Mouse (Mus musculus): ENCODE data around the gene Hsp90ab1. TPM values are rescaled to one million over a fixed set of nuclear protein-coding genes. Genes with fewer than 3 reads are reported as not detected.

Gene Hsp90ab1
- polyA plus RNA-seq, 1 experiment: 635 TPM

GRCm38 (mm10) chr17:45557998-45558862 is 14.8 kb downstream of the Hsp90ab1 start:
- DNase-seq (ENCODE audit: low spot score): no peak

GRCm38 (mm10) chr17:45557246-45557824 is 15.7 kb downstream of the Hsp90ab1 start:
- DNase-seq (ENCODE audit: low spot score): no peak

- DNase-seq (ENCODE audit: low spot score): no peak
These were observed 16.4 kb downstream of the Hsp90ab1 start for GRCm38 (mm10) chr17:45556514-45557245.

- DNase-seq (ENCODE audit: low spot score): no peak
These were observed 17.0 kb downstream of the Hsp90ab1 start for GRCm38 (mm10) chr17:45556107-45556489.

- DNase-seq (ENCODE audit: low spot score): peak; percentile 84
These were observed 17.5 kb downstream of the Hsp90ab1 start, which contains the start of gene Nfkbie for GRCm38 (mm10) chr17:45555452-45556106. Gene Nfkbie (plus strand): TSS chr17:45555703.

GRCm38 (mm10) chr17:45554420-45554819 is 18.7 kb downstream of the Hsp90ab1 start:
- DNase-seq (ENCODE audit: low spot score): no peak

- no peak for DNase-seq (ENCODE audit: low spot score)
These were observed 20.0 kb downstream of the Hsp90ab1 start for GRCm38 (mm10) chr17:45553065-45553464.

- no peak for DNase-seq (ENCODE audit: low spot score)
These were observed 21.1 kb downstream of the Hsp90ab1 start for GRCm38 (mm10) chr17:45551816-45552451.

GRCm38 (mm10) chr17:45551249-45551796 is 21.7 kb downstream of the Hsp90ab1 start:
- DNase-seq (ENCODE audit: low spot score): no peak

- no peak for DNase-seq (ENCODE audit: low spot score)
These were observed 22.8 kb downstream of the Hsp90ab1 start for GRCm38 (mm10) chr17:45550253-45550652.

GRCm38 (mm10) chr17:45549617-45550181 is 23.4 kb downstream of the Hsp90ab1 start, which contains the start of gene Tmem151b:
Gene Tmem151b (minus strand): TSS chr17:45549677.
- no peak for DNase-seq (ENCODE audit: low spot score)

GRCm38 (mm10) chr17:45548541-45549512 is 24.2 kb downstream of the Hsp90ab1 start:
- DNase-seq (ENCODE audit: low spot score): no peak

- DNase-seq (ENCODE audit: low spot score): no peak
These were observed 25.4 kb downstream of the Hsp90ab1 start for GRCm38 (mm10) chr17:45547461-45548190.

- no peak for DNase-seq (ENCODE audit: low spot score)
These were observed 26.1 kb downstream of the Hsp90ab1 start for GRCm38 (mm10) chr17:45546941-45547340.

GRCm38 (mm10) chr17:45545278-45545961 is 27.7 kb downstream of the Hsp90ab1 start:
- no peak for DNase-seq (ENCODE audit: low spot score)

GRCm38 (mm10) chr17:45544873-45545277 is 28.2 kb downstream of the Hsp90ab1 start:
- no peak for DNase-seq (ENCODE audit: low spot score)

GRCm38 (mm10) chr17:45544001-45544872 is 28.8 kb downstream of the Hsp90ab1 start:
- DNase-seq (ENCODE audit: low spot score): no peak
